Mouse (Mus musculus) retina, postnatal 1 day (tissue): ENCODE measurements at regions not wholly inside any gene's neighbourhood (a gene's known extent, or its start where the extent isn't known, plus 50 kb on each side); places are given as distances from the start of the nearest gene placed in this dataset.

Source experiments
- DNase-seq: peaks from one replicate; pipeline ENCODE4 v3.0.0-alpha.2; 2012

- DNase-seq: no peak
Observed at GRCm38 (mm10) chr17:47174748-47175215, 164.4 kb upstream of the Ubr2 start.

- no peak for DNase-seq
Observed at GRCm38 (mm10) chr17:47171801-47172200, 161.4 kb upstream of the Ubr2 start.

- no peak for DNase-seq
Observed at GRCm38 (mm10) chr17:47170978-47171593, 160.7 kb upstream of the Ubr2 start.

GRCm38 (mm10) chr17:47168105-47168504, 157.7 kb upstream of the Ubr2 start:
- peak; percentile 79 for DNase-seq

- DNase-seq: no peak
Observed at GRCm38 (mm10) chr17:47163677-47164340, 153.5 kb upstream of the Ubr2 start.

GRCm38 (mm10) chr17:47162459-47162858, 152.1 kb upstream of the Ubr2 start:
- no peak for DNase-seq

- DNase-seq: no peak
Observed at GRCm38 (mm10) chr17:47156237-47156636, 145.9 kb upstream of the Ubr2 start.

- peak; percentile 28 for DNase-seq
Observed at GRCm38 (mm10) chr17:47151557-47152278, 141.4 kb upstream of the Ubr2 start.

GRCm38 (mm10) chr17:47151193-47151556, 140.8 kb upstream of the Ubr2 start:
- DNase-seq: no peak

GRCm38 (mm10) chr17:47150636-47151035, 140.3 kb upstream of the Ubr2 start:
- DNase-seq: no peak

- no peak for DNase-seq
Observed at GRCm38 (mm10) chr17:47149662-47150061, 139.3 kb upstream of the Ubr2 start.

GRCm38 (mm10) chr17:47149158-47149557, 138.8 kb upstream of the Ubr2 start:
- DNase-seq: no peak

- DNase-seq: peak; percentile 37
Observed at GRCm38 (mm10) chr17:47146640-47147039, 136.3 kb upstream of the Ubr2 start.

- no peak for DNase-seq
Observed at GRCm38 (mm10) chr17:47145590-47145989, 135.2 kb upstream of the Ubr2 start.

GRCm38 (mm10) chr17:47144996-47145395, 134.6 kb upstream of the Ubr2 start:
- no peak for DNase-seq

- DNase-seq: no peak
Observed at GRCm38 (mm10) chr17:47144460-47144859, 134.1 kb upstream of the Ubr2 start.

GRCm38 (mm10) chr17:47143898-47144297, 133.5 kb upstream of the Ubr2 start:
- no peak for DNase-seq

- DNase-seq: no peak
Observed at GRCm38 (mm10) chr17:47142885-47143284, 132.5 kb upstream of the Ubr2 start.

GRCm38 (mm10) chr17:47142276-47142675, 131.9 kb upstream of the Ubr2 start:
- DNase-seq: no peak

GRCm38 (mm10) chr17:47141843-47142215, 131.5 kb upstream of the Ubr2 start:
- DNase-seq: no peak

- peak; percentile 87 for DNase-seq
Observed at GRCm38 (mm10) chr17:47140969-47141842, 130.8 kb upstream of the Ubr2 start.

- peak; percentile 90 for DNase-seq
Observed at GRCm38 (mm10) chr17:47140241-47140968, 130.0 kb upstream of the Ubr2 start.
